Mouse (Mus musculus): ENCODE measurements around the gene Tspan18. TPM values are rescaled to one million over a fixed set of nuclear protein-coding genes. Genes with fewer than 3 reads are reported as not detected.

The Tspan18 gene
- polyA plus RNA-seq, 2 experiments = 2.2 to 2.3 TPM

DNA sequence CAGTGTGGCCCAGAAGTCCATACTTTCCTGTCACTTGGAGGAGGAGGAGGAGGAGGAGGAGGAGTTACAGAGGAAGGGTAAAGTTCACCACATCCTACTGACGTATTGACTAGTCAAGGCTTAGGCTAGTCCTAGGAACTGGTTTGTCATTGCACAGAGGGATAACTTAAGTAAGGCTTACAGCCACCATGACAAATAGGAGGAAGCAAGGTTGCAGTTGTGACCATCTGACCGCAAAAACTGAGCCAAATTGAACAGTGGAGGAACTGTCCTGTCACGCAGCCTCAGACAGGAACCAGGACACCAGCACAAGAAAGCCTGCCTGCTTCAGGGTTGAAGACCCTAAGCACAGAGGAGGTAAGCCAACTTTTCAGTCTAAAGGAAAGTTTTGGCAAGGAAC is 21.8 kb downstream of the Tspan18 start:
- H3K4me1 ChIP-seq (replicated peaks; ENCODE audit: control insufficient read depth in 2 of 2, insufficient read depth in 2 of 2, low read length in 1 of 2) = no peaks in the 10 kb centered on the region
- H3K27me3 ChIP-seq (ENCODE audit: control insufficient read depth, insufficient read depth, low read length) = no peaks in the 10 kb centered on the region
- DNase-seq (ENCODE audit: low read depth in 3 of 3, low spot score in 3 of 3) (no peak), ATAC-seq (ENCODE audit: insufficient read depth) (no peak)
- H3K9ac ChIP-seq (replicated peaks) = no peak overlapping the region
- no peak overlapping the region for H3K27ac ChIP-seq
- H3K9me3 ChIP-seq (ENCODE audit: control insufficient read depth, low read length) = no peaks in the 10 kb centered on the region
- no peak overlapping the region for H3K4me3 ChIP-seq (ENCODE audit: insufficient read depth in 1 of 2, low read depth in 2 of 2, low read length in 2 of 2)
- 41% methylated on average over 3 of the region's 3 CpGs for WGBS (ENCODE audit: insufficient replicate concordance)
- H3K36me3 ChIP-seq (replicated peaks; ENCODE audit: control insufficient read depth, insufficient read depth, low read depth) = no peaks in the 10 kb centered on the region
- TF ChIP-seq CTCF (IDR thresholded peaks at IDR 0.05; ENCODE audit: low read depth) = no peak
- TF ChIP-seq EP300 (IDR thresholded peaks at IDR 0.05; ENCODE audit: low read depth) = no peak
- no peak overlapping the region for H3K4me2 ChIP-seq (ENCODE audit: low read depth)

DNA sequence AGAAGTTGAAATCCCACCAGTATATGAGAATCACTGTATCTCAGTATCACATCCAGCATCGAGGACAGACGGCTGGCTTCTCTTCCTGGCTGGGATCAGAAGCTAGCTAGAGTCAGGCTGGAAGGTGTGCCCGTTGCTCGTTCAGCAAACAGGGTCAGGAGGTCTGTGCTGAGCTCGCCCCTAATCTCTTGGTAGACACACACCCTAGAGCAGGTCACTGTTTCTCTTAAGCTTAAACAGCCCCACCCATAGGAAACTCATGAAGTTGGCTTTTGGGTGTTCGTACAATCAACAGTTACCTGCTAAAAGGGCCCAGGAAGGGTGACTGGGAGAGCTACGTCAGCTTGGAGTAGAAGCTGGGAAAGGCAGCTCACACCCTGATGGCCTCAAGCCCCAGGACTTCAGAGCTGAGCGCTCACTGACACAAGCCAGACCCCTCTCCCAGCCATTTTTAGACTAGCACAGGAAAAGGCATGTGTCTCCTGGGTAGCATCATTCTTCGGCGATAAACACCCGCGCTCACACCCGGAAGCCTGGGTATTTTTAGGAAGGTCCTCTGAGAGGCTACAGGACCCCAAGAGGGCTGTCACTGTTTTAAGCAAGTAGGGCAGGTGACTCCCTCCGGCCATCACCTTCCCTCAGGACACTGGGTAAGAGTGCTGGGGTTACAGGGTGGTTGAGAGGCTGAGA is 24.4 kb downstream of the Tspan18 start:
- H3K9me3 ChIP-seq (ENCODE audit: control insufficient read depth, low read length) = no peaks in the 10 kb centered on the region
- H3K36me3 ChIP-seq (replicated peaks; ENCODE audit: control insufficient read depth, insufficient read depth, low read depth) = no peaks in the 10 kb centered on the region
- ATAC-seq (ENCODE audit: insufficient read depth) = no peak
- H3K4me1 ChIP-seq (replicated peaks; ENCODE audit: control insufficient read depth in 2 of 2, insufficient read depth in 2 of 2, low read length in 1 of 2) = no peaks in the 10 kb centered on the region
- no peaks in the 10 kb centered on the region for H3K27me3 ChIP-seq (ENCODE audit: control insufficient read depth, insufficient read depth, low read length)
- no peak overlapping the region for H3K27ac ChIP-seq
- no peak for DNase-seq (ENCODE audit: low read depth in 3 of 3, low spot score in 3 of 3)
- no peak overlapping the region for H3K9ac ChIP-seq (replicated peaks)
- H3K4me3 ChIP-seq (ENCODE audit: insufficient read depth in 1 of 2, low read depth in 2 of 2, low read length in 2 of 2) = no peak overlapping the region
- TF ChIP-seq CTCF (IDR thresholded peaks at IDR 0.05; ENCODE audit: low read depth) (no peak), EP300 (IDR thresholded peaks at IDR 0.05; ENCODE audit: low read depth) (no peak)
- H3K4me2 ChIP-seq (ENCODE audit: low read depth) = no peak overlapping the region
- WGBS (ENCODE audit: insufficient replicate concordance) = 67% methylated on average over 14 of the region's 14 CpGs

DNA sequence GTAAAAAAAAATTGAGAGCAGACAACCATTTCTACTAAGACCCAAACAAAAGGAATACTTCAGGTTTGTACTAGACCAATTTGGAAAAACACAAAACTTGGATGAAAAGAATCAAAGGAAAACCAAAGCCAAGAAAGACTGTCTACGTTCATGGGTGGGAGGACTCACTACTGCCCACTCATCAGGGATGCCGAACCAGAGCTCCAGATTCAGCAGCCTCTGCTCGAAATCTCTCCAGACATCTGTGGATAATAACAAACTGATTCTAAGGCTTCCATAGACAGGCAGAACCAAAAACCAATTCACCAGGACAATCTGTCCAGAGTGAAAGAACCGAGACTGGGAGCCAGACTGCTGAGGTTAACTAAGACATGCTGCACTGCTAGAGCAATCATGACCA is 27.4 kb downstream of the Tspan18 start:
- Histone ChIP-seq H3K9ac (replicated peaks) (no peak overlapping the region), H3K27me3 (ENCODE audit: control insufficient read depth, insufficient read depth, low read length) (no peaks in the 10 kb centered on the region), H3K4me2 (ENCODE audit: low read depth) (no peak overlapping the region), H3K36me3 (replicated peaks; ENCODE audit: control insufficient read depth, insufficient read depth, low read depth) (no peaks in the 10 kb centered on the region), H3K9me3 (ENCODE audit: control insufficient read depth, low read length) (no peaks in the 10 kb centered on the region), H3K4me1 (replicated peaks; ENCODE audit: control insufficient read depth in 2 of 2, insufficient read depth in 2 of 2, low read length in 1 of 2) (no peaks in the 10 kb centered on the region), H3K4me3 (ENCODE audit: insufficient read depth in 1 of 2, low read depth in 2 of 2, low read length in 2 of 2) (no peak overlapping the region), H3K27ac (no peak overlapping the region)
- 62% methylated on average over 4 of the region's 4 CpGs for WGBS (ENCODE audit: insufficient replicate concordance)
- TF ChIP-seq CTCF (IDR thresholded peaks at IDR 0.05; ENCODE audit: low read depth) (no peak), EP300 (IDR thresholded peaks at IDR 0.05; ENCODE audit: low read depth) (no peak)
- DNase-seq (ENCODE audit: low read depth in 3 of 3, low spot score in 3 of 3) (no peak), ATAC-seq (ENCODE audit: insufficient read depth) (no peak)

DNA sequence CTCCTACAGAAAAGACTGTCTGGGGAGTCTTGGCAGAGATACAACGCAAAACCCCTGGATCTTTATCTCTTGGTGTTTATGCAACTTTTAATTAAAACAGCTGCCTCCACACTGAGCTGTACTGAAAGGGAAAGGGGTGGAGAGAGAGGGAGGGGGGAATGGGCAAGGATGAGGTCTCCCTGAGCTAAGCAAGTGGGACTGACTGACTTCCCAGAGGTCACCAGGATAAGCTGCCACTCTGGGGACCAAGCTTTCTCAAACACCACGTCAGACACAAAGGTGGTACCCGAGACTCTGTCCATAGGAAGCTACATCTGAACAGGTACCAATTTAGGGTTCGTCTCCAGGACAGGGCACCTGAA is 30.1 kb downstream of the Tspan18 start:
- Histone ChIP-seq H3K9ac (replicated peaks) (no peak overlapping the region), H3K27ac (no peak overlapping the region), H3K4me3 (ENCODE audit: insufficient read depth in 1 of 2, low read depth in 2 of 2, low read length in 2 of 2) (no peak overlapping the region), H3K9me3 (ENCODE audit: control insufficient read depth, low read length) (no peaks in the 10 kb centered on the region), H3K4me2 (ENCODE audit: low read depth) (no peak overlapping the region), H3K36me3 (replicated peaks; ENCODE audit: control insufficient read depth, insufficient read depth, low read depth) (no peaks in the 10 kb centered on the region), H3K27me3 (ENCODE audit: control insufficient read depth, insufficient read depth, low read length) (no peaks in the 10 kb centered on the region), H3K4me1 (replicated peaks; ENCODE audit: control insufficient read depth in 2 of 2, insufficient read depth in 2 of 2, low read length in 1 of 2) (no peaks in the 10 kb centered on the region)
- TF ChIP-seq CTCF (IDR thresholded peaks at IDR 0.05; ENCODE audit: low read depth) = no peak
- no peak for TF ChIP-seq EP300 (IDR thresholded peaks at IDR 0.05; ENCODE audit: low read depth)
- no peak for DNase-seq (ENCODE audit: low read depth in 3 of 3, low spot score in 3 of 3)
- WGBS (ENCODE audit: insufficient replicate concordance) = 50% methylated on average over 4 of the region's 4 CpGs
- no peak for ATAC-seq (ENCODE audit: insufficient read depth)

DNA sequence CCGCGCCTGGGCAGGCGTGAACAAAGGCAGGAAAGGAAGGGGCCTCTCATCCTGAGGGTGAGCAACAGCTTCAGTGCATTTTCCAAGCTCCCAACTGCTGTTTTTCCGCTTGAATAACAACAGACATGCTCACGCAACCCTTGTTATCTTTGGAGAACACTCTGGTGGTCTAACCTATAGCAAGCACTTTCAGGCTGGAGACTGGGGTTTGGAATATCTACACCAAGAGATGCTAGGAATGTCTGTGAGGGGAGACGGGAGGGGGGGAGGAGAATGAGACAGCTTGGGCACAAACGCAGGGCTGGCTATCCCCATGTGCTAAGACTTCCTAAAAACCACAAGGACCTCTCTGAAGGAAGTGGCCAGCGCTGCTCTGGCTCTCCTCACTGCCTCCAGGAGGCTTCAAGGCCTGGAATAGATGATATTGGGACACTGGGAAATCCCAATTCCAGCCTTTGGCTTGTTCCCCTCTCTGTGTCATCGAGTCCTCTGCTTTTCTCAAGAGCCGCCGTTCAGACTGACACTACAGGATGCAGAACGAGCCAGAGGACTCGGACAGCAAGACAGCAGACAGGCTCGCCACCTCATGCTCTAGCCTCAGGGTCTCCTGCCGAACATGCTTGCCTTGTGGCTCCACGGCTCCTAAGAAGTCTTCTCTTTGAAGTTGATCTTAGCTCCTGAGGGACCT is 30.6 kb downstream of the Tspan18 start:
- Histone ChIP-seq H3K27me3 (ENCODE audit: control insufficient read depth, insufficient read depth, low read length) (no peaks in the 10 kb centered on the region), H3K27ac (no peak overlapping the region), H3K4me3 (ENCODE audit: insufficient read depth in 1 of 2, low read depth in 2 of 2, low read length in 2 of 2) (no peak overlapping the region), H3K4me2 (ENCODE audit: low read depth) (no peak overlapping the region), H3K4me1 (replicated peaks; ENCODE audit: control insufficient read depth in 2 of 2, insufficient read depth in 2 of 2, low read length in 1 of 2) (no peaks in the 10 kb centered on the region), H3K36me3 (replicated peaks; ENCODE audit: control insufficient read depth, insufficient read depth, low read depth) (no peaks in the 10 kb centered on the region), H3K9me3 (ENCODE audit: control insufficient read depth, low read length) (no peaks in the 10 kb centered on the region), H3K9ac (replicated peaks) (no peak overlapping the region)
- ATAC-seq (ENCODE audit: insufficient read depth) (no peak), DNase-seq (ENCODE audit: low read depth in 3 of 3, low spot score in 3 of 3) (no peak)
- 29% methylated on average over 16 of the region's 16 CpGs for WGBS (ENCODE audit: insufficient replicate concordance)
- TF ChIP-seq CTCF (IDR thresholded peaks at IDR 0.05; ENCODE audit: low read depth) (no peak), EP300 (IDR thresholded peaks at IDR 0.05; ENCODE audit: low read depth) (no peak)

Data from liver, embryonic 14.5 days (tissue).